Mouse (Mus musculus) ES-Bruce4 (cell line): ENCODE measurements around the gene Lmbrd2. TPM values are rescaled to one million over a fixed set of nuclear protein-coding genes. Genes with fewer than 3 reads are reported as not detected.

Source experiments
- H3K27ac ChIP-seq: 2 replicates; pipeline ENCODE4 v1.5.1; 2012; ENCODE audit warnings: low read length, inconsistent platforms; ENCODE audit not compliant: insufficient read depth
- H3K27me3 ChIP-seq: 2 replicates; pipeline ENCODE4 v1.6.1; 2012; ENCODE audit warnings: mild to moderate bottlenecking, low read length, inconsistent platforms; ENCODE audit not compliant: control insufficient read depth, poor library complexity, insufficient read depth, severe bottlenecking
- H3K36me3 ChIP-seq: 2 replicates; pipeline ENCODE4 v1.6.1; 2012; ENCODE audit warnings: inconsistent platforms, mild to moderate bottlenecking, low read length, moderate library complexity; ENCODE audit not compliant: control insufficient read depth, poor library complexity, insufficient read depth, severe bottlenecking
- H3K4me1 ChIP-seq: one replicate; pipeline ENCODE4 v1.8.1; 2011; ENCODE audit warnings: low read length; ENCODE audit not compliant: control insufficient read depth, insufficient read depth
- H3K4me3 ChIP-seq: 2 replicates; pipeline ENCODE4 v1.5.1; 2011; ENCODE audit warnings: low read depth, mild to moderate bottlenecking, low read length
- H3K9ac ChIP-seq: 2 replicates; pipeline ENCODE4 v1.6.1; 2012; ENCODE audit warnings: low read depth, mild to moderate bottlenecking, inconsistent platforms; ENCODE audit not compliant: poor library complexity, severe bottlenecking
- H3K9me3 ChIP-seq: replicated peaks from 2 replicates; pipeline ENCODE4 v1.6.1; 2012; ENCODE audit warnings: mild to moderate bottlenecking, low read length, inconsistent platforms; ENCODE audit not compliant: control insufficient read depth, poor library complexity, insufficient read depth, severe bottlenecking
- CTCF ChIP-seq: IDR thresholded peaks from one replicate; pipeline ENCODE4 v1.8.1; 2011; ENCODE audit warnings: low read depth, low read length
- EP300 ChIP-seq: IDR thresholded peaks from 2 replicates; pipeline ENCODE4 v1.6.1; 2011; ENCODE audit warnings: low read depth, low read length; ENCODE audit not compliant: insufficient read depth
- POLR2A ChIP-seq: IDR thresholded peaks from one replicate; pipeline ENCODE4 v1.8.1; 2011; ENCODE audit warnings: low read length; ENCODE audit not compliant: insufficient read depth
- polyA plus RNA-seq: library from polyadenylated mRNA; stranded (reverse); fragments of >200 nt; gene quantifications from 2 replicates; pipeline ENCODE4 v1.2.4, GENCODE M21; 2011; ENCODE audit warnings: low read depth; ENCODE audit not compliant: missing spikeins, insufficient read depth, insufficient read length

The Lmbrd2 gene
- polyA plus RNA-seq, 1 experiment = 35.6 TPM

DNA sequence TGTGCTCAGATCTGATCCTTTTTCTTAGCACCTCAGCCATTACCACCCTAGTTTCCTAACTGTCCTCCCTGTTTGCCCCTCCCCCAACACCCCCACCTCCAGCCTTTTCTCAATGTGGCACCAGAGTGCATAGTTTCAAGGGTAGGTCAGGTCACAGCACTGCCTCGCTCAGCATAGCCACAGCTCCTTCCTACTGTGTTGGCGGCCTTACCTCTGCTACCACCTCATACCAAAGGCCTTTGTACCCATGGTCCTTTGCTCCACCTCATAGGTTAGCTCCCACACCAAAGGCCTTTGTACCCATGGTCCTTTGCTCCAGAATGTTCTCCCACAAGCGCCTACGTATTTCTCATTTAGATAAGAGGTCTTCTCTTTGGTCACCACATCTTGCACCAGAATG lies 21.5 kb upstream of the Lmbrd2 start:
- peaks cover 56% of the 10 kb centered on the region for H3K36me3 ChIP-seq
- H3K27ac ChIP-seq = no peak overlapping the region
- H3K4me1 ChIP-seq = no peaks in the 10 kb centered on the region
- no peak overlapping the region for H3K4me3 ChIP-seq
- H3K9ac ChIP-seq = no peak overlapping the region
- H3K27me3 ChIP-seq = no peaks in the 10 kb centered on the region
- no peaks in the 10 kb centered on the region for H3K9me3 ChIP-seq
- no peak for TF ChIP-seq POLR2A
- no peak for TF ChIP-seq CTCF
- TF ChIP-seq EP300 = no peak

DNA sequence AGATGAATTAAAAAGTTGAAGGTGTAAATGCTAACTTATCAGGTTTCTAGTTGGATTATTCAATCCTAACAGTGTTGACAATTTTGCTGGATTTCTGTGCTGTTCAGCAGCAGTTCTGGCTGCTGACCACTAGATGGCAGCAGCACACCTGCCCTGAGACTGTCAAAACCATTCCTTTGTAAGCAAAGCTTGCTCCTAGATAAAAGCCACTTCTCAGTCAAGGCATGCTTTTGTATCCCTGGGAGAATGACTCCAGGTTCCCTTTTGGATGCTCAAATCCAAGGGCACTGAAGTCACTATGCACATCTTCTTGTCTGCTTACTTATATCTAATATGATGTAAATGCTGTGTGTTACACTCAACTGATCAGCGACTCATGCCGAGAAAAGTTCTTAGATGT lies 20.3 kb upstream of the Lmbrd2 start:
- no peak overlapping the region for H3K4me3 ChIP-seq
- TF ChIP-seq CTCF (peak; percentile 96), EP300 (no peak)
- no peaks in the 10 kb centered on the region for H3K27me3 ChIP-seq
- H3K36me3 ChIP-seq = peaks cover 48% of the 10 kb centered on the region
- H3K4me1 ChIP-seq = peaks cover 2% of the 10 kb centered on the region
- no peaks in the 10 kb centered on the region for H3K9me3 ChIP-seq
- no peak overlapping the region for H3K27ac ChIP-seq
- H3K9ac ChIP-seq = no peak overlapping the region

DNA sequence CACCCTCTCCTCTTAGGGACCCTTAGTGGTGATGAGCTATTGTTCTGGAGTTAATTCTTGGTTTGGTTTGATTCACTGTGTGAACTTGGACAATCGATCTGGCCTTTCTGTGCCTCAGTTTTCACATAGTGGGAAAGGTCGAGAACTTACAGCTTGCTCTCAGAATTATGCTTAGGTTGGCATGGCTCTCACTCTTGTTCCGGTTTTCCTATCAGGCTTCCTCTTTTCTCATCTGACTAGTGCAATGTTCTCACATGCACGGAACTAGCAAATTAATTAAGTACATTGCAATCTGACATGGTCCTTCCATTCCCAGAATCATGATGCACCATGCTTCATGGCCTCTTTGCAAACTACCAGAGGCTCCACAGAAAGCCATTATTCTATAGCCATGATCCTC lies 17.4 kb upstream of the Lmbrd2 start:
- TF ChIP-seq POLR2A = no peak
- no peak for TF ChIP-seq CTCF
- TF ChIP-seq EP300 = no peak
- Histone ChIP-seq H3K36me3 (peaks cover 30% of the 10 kb centered on the region), H3K9me3 (no peaks in the 10 kb centered on the region)

GRCm38 (mm10) chr15:9124856-9125255 lies 15.5 kb upstream of the Lmbrd2 start:
- no peaks in the 10 kb centered on the region for H3K9me3 ChIP-seq
- no peak overlapping the region for H3K27ac ChIP-seq
- no peak overlapping the region for H3K4me3 ChIP-seq
- H3K4me1 ChIP-seq = peaks cover 2% of the 10 kb centered on the region
- TF ChIP-seq POLR2A (no peak), EP300 (no peak), CTCF (no peak)
- H3K36me3 ChIP-seq = peaks cover 24% of the 10 kb centered on the region
- H3K27me3 ChIP-seq = no peaks in the 10 kb centered on the region
- no peak overlapping the region for H3K9ac ChIP-seq

More for the DNA sequence above, 17.4 kb upstream of the Lmbrd2 start:
- no peak overlapping the region for H3K27ac ChIP-seq
- H3K4me1 ChIP-seq = peaks cover 2% of the 10 kb centered on the region
- no peak overlapping the region for H3K4me3 ChIP-seq
- H3K27me3 ChIP-seq = no peaks in the 10 kb centered on the region
- H3K9ac ChIP-seq = no peak overlapping the region

- TF ChIP-seq POLR2A (no peak), CTCF (no peak), EP300 (no peak)
- Histone ChIP-seq H3K27me3 (no peaks in the 10 kb centered on the region), H3K4me3 (no peak overlapping the region), H3K9me3 (no peaks in the 10 kb centered on the region), H3K27ac (no peak overlapping the region), H3K9ac (no peak overlapping the region), H3K36me3 (peaks cover 39% of the 10 kb centered on the region), H3K4me1 (peaks cover 2% of the 10 kb centered on the region)
Observed at GRCm38 (mm10) chr15:9127051-9127791, 13.1 kb upstream of the Lmbrd2 start.

DNA sequence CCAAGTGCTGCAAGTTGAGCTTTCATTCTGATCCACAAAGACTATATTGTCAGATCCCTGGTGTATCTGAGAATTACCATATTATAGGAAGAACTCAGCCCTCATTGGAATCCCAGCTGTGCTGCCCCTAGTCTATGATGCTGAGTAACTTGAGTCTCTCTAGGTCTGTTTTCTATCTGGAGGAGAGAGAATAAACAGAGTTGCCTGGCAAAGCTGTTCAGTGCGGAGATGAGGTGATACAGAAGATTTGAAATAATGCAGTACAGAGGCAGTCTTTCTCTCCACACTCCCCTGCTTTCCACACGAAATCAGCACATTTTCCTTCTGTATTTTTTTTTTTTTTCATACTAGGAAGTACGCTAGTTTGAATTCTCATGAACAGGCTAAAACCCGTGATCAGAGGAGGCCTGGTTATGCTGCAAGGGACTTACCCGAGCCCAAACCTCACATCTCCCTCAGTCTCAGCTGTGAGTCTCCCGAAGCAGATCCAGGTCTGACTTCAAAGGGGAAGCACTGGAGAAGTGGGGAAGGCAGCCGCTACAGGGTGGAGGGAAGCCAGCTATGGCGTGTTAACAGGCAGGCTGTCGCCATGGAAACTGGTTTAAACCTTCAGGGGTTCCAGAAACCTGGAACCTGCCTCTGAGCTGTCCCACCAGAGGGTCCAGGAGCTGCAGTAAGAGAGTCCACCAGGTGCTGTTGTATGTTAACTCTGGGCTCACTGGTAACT lies 9.4 kb upstream of the Lmbrd2 start:
- Histone ChIP-seq H3K9me3 (no peaks in the 10 kb centered on the region), H3K9ac (no peak overlapping the region), H3K27me3 (no peaks in the 10 kb centered on the region), H3K4me1 (no peaks in the 10 kb centered on the region), H3K36me3 (peaks cover 34% of the 10 kb centered on the region), H3K27ac (no peak overlapping the region), H3K4me3 (no peak overlapping the region)
- TF ChIP-seq POLR2A (no peak), EP300 (no peak), CTCF (no peak)
